Mouse (Mus musculus): ENCODE results near the gene Arf5. TPM values are rescaled to one million over a fixed set of nuclear protein-coding genes. Genes with fewer than 3 reads are reported as not detected.

Arf5 gene
- total RNA-seq, 4 experiments from 2014 or later: 230 to 256 (median 247) TPM

DNA sequence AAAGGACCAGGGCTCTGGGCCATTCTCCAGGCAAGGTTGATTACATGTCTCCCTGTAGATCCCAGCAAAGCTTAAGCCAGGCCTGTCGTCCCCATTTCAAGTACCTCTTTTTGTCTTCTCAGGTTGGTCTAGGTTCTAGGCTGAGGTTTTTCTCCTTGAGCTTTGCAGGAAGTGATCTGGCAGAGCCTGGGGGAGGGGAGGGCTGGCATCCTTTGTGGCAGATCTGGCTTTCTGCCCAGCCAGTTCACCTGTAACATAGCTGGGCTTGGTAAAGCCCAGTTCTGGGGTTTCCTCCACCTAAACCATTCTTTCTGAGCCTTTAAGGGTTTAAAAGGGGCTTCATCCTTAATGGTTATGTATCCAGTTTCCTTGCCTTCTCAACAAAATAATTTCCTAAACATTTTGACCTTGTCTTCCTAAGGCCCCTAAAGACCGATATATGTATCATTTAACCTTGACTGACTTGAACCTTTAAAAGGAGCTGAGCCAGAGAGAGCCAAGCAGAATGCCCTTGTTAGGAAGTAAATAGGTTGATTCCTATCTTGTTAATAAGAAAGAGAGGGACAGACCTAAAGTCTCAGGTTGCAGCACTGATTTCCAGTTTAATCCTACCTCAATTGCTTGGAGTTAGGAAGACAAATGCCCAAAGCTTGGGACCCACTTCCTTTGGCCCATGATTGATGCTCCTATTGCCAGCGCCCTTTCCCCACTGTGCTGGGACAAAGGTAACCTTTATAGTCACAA lies 3.9 kb downstream of the Arf5 start, which contains the start of gene Fscn3:
Gene Fscn3, plus strand, starts transcription at position 694 of the 744 bp plus-strand sequence.
- no peak for DNase-seq (ENCODE audit: low spot score in 2 of 2)

DNA sequence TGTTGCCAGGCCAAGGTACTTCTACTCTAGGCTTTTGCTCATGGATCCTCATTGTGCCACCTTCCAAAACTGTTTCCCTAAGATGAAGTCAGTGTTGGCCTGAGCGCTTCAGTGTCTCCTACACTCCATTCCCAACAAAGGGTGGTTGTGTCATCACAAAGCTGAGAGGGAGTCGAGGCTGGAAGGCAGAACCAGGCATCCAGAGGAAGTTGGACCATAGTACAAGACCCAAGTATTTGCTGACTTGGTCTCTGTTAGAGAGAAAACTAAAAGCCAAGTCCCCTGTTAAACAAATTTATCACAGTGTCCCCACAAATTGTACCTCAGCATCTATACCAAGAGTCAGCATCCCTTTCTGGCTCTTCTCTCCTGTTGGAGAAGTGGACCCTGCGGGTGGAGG lies 4.9 kb downstream of the Arf5 start, which contains the start of gene Gcc1:
Gene Gcc1, minus strand, starts transcription at position 101 of the 400 bp plus-strand sequence.
- no peak for DNase-seq (ENCODE audit: low spot score in 2 of 2)

DNA sequence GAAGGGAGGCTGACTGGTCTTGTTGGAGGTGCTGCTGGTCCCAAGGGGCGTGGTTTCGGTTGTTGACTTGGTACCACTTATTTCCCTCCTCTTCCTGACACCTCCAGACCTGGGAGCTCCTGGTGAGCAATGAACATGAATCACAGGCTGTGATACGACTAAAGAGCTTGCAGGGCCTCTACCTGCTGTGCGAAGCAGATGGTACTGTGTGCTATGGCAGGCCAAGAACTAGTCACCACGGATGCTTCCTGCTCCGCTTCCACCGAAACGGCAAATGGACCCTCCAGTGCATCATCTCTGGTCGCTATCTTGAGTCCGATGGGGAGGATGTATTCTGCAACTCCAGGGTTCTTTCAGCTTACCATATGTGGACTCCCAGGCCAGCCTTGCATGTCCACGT lies 6.5 kb downstream of the Arf5 start:
- DNase-seq (ENCODE audit: low spot score in 2 of 2): no peak

DNA sequence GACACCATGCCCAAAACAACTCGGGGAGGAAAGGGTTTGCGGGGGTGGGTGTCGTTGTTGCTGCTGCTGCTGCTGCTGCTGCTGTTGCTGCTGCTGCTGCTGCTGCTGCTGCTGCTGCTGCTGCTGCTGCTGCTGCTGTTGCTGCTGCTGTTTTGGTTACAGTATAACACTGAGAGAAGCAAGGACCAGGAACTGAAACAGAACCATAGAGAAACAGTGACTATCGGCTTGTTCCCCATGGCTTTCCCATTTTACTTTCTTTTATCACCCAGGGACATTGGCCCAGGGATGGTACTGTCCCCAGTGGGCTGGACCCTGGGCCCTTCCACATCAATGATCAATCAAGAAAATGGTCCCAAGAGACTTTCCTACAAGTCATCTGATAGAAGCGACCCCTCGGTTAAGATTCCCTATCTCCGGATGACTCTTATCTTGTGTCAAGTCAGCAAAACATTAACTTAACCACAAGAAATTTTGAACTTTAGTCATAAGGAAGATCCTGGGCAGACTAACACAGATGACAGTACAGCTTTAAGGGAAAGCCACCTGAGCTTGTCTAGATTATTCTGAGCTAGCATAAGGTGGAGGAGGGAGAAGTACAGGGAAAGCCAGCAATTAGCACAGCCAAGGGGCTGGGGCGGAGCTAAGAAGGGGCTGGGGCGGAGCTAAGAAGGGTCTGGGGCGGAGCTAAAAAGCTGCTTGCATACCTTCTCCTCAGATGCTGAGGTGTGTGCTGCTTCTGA lies 7.6 kb downstream of the Arf5 start:
- DNase-seq (ENCODE audit: low spot score in 2 of 2): no peak

DNA sequence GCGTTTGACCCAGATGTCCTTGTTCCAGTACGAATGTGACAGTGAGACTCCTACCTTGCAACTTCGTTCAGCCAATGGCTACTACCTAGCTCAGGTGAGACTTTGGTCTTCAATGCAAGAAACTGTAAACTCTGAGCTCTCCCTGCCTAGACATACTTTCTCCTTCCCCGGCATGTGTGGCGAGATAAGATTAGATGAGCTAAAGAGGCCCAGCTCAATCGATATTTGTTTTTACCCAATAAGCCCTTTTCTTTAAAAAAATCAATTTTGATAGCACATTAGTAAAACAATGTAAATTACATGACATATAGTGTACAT lies 8.1 kb downstream of the Arf5 start:
- no peak for DNase-seq (ENCODE audit: low spot score in 2 of 2)

DNA sequence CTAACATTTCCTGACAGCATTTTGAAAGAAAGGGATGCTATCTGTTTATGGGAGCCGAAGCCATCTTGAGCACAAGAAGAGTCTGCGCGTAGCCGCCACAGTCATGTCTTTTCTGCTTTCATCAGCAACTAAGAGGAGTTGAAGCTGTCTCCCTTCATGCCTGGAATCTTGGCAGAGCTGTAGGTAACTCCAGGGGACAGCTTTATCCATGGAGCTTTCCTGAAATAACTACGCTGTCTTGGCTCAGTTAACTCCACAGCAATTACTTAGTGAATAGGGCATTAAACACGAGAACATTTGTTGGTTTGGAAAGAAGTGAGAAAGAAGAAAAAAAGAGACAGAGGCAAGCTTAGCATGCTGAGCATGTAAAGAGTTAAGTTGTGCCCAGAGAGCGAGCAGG lies 24.6 kb downstream of the Arf5 start:
- DNase-seq (ENCODE audit: low spot score in 2 of 2): no peak

DNA sequence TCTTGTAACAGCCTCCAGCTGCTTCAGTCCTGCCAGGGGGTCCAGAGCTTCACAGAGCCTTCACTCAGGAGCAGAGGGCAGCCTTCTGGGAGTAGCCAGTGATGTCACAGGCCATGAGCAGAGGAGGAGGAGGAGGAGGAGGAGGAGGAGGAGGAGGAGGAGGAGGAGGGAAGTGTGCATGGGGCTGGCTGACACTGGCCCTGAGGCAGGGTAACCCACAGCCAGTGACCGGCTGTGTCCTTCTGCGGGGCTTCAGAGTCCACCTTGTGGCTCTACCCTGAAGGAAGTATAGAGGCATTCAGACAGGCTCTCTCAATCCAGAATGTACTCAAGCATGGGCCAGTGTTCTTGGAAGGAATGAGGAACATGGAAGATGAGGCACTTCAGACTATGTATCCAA lies 25.9 kb downstream of the Arf5 start, which contains the start of gene Pax4:
Gene Pax4, minus strand, starts transcription at position 101 of the 400 bp plus-strand sequence.
- no peak for DNase-seq (ENCODE audit: low spot score in 2 of 2)

DNA sequence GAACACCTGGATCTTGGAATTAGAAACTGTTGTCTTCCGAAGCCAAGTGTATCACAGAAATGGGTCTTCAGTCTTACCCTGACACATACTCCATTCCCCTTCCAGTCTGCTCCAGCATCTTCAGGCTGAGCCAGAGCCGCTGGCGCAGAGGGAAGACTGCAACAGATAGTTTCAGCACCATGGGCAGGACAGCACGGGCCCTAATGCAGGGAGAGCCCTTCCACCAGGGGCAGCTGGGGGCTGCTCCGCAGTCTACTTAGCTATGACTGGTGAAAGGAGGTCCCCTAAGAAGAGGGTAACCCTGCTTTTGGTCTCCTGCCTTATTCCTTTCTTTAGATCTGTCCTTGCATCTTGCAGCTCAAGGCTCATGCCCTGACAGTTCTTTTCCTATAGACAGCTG lies 27.1 kb downstream of the Arf5 start:
- DNase-seq (ENCODE audit: low spot score in 2 of 2): no peak

DNA sequence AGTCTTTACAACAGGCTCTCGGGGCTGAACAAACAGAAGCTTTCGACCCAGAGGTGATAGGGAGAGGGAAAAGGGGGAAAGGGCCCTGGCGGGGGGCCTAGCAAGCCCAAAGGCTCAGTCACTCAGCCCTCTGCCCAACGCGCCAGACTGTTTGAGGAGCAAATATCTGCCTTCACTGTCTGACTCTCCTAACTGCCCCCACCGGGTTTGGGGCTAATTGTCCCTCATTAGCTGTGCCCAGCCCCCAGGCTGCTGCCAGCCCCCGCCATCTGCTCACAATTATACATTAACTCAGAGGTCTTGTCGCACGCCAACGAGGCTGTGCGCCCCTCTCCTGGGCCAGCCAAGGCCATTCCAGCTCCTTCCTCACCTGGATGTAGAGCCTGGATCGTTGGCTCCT lies 27.6 kb downstream of the Arf5 start:
- no peak for DNase-seq (ENCODE audit: low spot score in 2 of 2)

DNA sequence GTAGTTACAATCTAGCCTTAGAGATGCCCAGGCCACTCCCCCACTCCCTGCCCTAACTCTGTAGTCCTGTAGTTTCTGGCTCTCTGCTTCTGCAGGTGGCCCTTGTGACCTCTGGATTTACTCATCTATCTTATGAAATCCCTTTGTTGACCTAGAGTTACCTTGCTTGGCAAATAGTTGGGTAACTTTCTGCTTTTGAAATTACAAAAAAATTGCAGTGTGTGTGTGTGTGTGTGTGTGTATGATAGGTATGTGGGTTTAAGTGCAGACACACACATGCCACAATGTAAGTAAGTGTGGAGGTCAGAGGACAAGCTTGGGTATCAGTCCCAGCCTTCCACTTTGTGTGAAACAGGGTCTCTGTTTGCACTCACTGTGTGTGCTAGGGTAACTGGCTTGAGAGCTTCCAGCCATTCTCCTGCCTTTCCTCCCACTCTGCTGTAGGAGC lies 35.9 kb downstream of the Arf5 start:
- DNase-seq (ENCODE audit: low spot score in 2 of 2): no peak

DNA sequence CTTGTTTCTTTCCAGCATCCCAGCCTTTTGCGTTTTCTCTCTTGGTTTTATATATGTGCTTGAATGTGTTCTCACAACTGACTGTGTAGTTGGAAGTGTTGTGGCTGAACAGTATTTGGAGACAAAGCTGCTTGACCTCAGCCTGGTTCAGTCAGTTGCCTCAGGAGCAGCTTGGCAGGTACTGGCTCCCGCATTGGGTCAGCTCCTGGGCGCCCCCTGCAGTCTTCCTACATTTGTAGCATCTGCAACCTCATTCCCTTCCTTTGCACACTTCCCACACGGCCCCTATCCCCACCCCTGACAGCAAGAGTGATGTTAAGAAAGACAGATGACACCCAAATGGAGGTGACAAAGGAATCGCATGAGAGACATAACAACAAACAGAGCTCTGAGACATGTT lies 37.2 kb downstream of the Arf5 start:
- DNase-seq (ENCODE audit: low spot score in 2 of 2): peak; percentile 22 to 28

DNA sequence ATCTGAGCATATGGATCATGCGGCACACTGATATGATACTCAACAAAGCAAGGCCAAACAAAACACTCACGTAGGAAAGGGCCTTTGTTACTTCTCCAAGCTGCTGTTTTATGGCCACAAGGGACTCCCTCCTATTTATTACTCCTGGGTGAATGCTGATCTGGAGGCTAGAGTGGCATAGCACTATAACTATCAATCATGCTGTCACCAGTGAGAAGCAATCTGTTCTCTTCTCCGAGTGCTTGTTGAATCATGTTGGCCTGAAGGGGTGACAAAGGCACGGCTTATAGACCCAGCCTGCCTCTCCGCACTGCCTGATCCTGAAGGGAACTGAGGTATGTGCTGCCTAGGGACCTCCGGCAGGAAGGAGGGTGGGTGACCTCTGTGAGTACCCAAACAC lies 41.3 kb downstream of the Arf5 start:
- DNase-seq (ENCODE audit: low spot score in 2 of 2): no peak

DNA sequence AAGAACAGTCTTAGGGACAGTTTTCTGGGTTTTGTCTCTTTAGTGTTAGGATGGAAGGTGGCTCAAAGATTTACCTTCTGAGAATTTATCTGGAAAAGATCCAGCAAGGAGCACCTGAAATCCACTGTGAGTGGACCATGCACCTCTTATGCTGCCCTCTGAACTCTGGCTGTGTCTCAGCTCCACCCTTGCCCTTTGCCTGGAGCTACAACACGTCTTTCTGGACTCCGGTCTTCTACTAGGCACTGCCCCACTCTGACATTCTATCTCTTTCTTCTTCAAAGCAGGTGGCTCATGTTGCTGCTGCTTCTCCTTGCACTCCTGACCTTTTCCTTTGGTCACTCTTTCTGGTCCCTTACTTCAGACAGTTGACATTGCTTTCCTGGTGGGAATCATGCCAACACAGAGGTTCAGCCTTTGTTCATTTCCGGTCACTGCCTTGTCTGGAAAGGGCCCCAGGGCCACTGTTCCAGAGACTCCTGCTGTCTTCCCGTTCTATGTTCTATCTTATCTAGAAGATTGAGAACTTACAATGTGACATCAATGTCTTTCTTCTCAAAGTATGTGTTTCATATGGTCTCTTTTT lies 46.8 kb downstream of the Arf5 start:
- no peak for DNase-seq (ENCODE audit: low spot score in 2 of 2)

DNA sequence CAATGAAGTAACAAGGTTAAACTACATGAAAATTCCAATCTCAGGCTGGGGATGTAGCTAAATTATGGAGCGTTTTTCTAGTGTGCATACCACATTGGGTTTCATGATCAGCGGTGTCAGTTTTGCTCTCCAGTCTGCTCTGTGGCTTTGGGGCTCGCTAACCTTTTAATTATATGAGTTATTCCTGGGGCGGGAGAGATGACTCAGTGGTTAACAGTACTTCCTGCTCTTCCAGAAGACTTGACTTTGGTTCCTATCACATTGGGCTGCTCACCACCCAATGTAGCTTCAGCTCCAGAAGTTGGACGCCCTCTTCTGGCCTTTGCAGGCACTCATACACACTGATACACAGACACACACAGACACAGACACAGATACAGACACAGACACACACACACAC lies 47.3 kb downstream of the Arf5 start:
- DNase-seq (ENCODE audit: low spot score in 2 of 2): no peak

DNA sequence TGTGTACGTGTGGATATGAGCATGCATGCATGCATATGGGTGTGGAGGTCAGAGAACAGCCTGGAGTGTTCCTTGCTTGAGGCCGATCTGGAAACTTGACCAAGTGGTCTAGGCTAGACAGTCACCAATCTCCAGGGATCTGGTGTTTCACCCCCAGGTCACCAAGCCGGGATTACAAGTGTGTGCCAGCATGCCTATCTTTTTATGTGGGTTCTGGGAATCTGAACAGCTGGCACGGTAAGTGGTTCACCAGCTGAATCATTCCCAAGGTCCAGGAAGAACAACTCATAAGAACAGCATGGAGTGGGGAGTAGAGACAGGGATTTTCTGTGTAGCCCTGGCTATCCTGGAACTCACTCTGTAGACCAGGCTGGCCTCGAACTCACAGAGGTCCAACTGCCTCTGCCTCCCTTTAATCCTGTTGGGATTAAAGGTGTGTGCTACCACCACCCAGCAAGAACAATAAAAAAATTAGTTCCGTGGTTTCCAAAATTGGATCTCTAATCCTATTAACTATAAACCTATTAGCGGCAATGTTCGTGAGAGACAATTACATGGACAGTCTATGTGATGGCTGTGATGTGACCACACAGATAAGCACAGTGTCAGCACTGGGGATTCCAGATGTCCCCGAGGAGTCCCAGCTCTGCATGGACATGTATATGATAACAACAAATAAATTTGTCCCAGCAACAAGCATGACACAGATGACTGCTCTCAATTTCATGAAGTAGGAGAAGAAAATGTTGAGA lies 48.1 kb downstream of the Arf5 start:
- no peak for DNase-seq (ENCODE audit: low spot score in 2 of 2)

DNA sequence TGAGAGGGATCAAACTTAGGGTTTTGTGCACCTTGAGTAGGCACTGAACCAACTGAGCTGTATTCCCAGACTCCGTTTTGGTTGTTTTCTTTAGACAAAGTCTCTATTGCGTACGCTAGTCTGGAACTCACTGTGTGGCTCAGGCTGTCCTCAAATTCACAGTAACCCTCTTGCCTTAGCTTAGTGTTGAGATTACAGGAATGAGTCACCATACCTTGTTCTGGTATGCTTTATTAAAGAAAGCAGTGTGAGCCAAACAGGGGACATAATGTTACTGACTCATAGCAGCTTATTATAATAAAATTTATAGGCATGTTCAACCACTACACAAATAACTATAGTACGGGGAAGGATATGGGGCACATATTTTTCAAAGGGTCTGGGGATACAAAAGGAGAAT lies 50.9 kb downstream of the Arf5 start:
- DNase-seq (ENCODE audit: low spot score in 2 of 2): no peak

DNA sequence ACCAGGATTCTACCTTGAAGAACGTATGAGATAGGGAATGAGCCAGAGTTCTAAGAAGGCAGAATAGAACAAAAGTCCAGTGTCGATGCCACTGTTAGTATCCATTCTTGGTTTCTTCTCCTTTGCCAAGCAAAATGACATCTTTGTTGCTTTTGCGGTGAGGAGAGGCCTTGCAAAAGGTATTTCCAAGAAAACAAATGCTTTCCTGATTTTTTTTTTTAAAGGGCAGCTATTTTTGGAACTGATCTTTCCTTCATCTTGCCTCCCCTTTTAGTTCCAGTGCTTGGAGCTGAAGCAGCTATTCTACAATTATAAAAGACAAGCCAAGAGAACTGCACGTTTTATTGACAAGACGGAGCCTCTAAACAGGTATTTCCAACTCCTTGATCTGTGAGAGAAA lies 51.5 kb downstream of the Arf5 start, which contains the start of gene Snd1:
Gene Snd1, plus strand, starts transcription at position 301 of the 400 bp plus-strand sequence.
- DNase-seq (ENCODE audit: low spot score in 2 of 2): no peak
